Mouse (Mus musculus) embryo, embryonic 10 days (tissue): ENCODE data around the gene Slc48a1.

Experiments
- DNase-seq: peaks from one replicate; pipeline ENCODE4 v3.0.0-alpha.2; 2015; ENCODE audit warnings: low spot score

The Slc48a1 gene

GRCm38 (mm10) chr15:97826588-97827261 lies 48.4 kb downstream of the Slc48a1 start:
- no peak for DNase-seq

- DNase-seq: no peak
Observed at GRCm38 (mm10) chr15:97827401-97827800, 49.1 kb downstream of the Slc48a1 start.

GRCm38 (mm10) chr15:97828221-97828842 lies 50.0 kb downstream of the Slc48a1 start:
- DNase-seq: no peak

- no peak for DNase-seq
Observed at GRCm38 (mm10) chr15:97828901-97829338, 50.6 kb downstream of the Slc48a1 start.

GRCm38 (mm10) chr15:97829432-97829831 lies 51.1 kb downstream of the Slc48a1 start:
- no peak for DNase-seq

- peak; percentile 55 for DNase-seq
Observed at GRCm38 (mm10) chr15:97830253-97830787, 52.0 kb downstream of the Slc48a1 start.

GRCm38 (mm10) chr15:97830788-97831241 lies 52.5 kb downstream of the Slc48a1 start:
- DNase-seq: peak; percentile 66

- DNase-seq: peak; percentile 71
Observed at GRCm38 (mm10) chr15:97831242-97831986, 53.1 kb downstream of the Slc48a1 start.

- peak; percentile 81 for DNase-seq
Observed at GRCm38 (mm10) chr15:97831987-97832640, 53.8 kb downstream of the Slc48a1 start.

GRCm38 (mm10) chr15:97832764-97833479 lies 54.6 kb downstream of the Slc48a1 start:
- DNase-seq: no peak

GRCm38 (mm10) chr15:97836153-97836893 lies 58.0 kb downstream of the Slc48a1 start:
- no peak for DNase-seq

GRCm38 (mm10) chr15:97836894-97837247 lies 58.6 kb downstream of the Slc48a1 start:
- DNase-seq: no peak

- no peak for DNase-seq
Observed at GRCm38 (mm10) chr15:97837491-97838061, 59.3 kb downstream of the Slc48a1 start.

- no peak for DNase-seq
Observed at GRCm38 (mm10) chr15:97838395-97838794, 60.1 kb downstream of the Slc48a1 start.

GRCm38 (mm10) chr15:97839012-97839411 lies 60.7 kb downstream of the Slc48a1 start:
- DNase-seq: no peak

- no peak for DNase-seq
Observed at GRCm38 (mm10) chr15:97839473-97839872, 61.2 kb downstream of the Slc48a1 start.

GRCm38 (mm10) chr15:97839991-97840455 lies 61.7 kb downstream of the Slc48a1 start:
- peak; percentile 82 for DNase-seq

GRCm38 (mm10) chr15:97840781-97841180 lies 62.5 kb downstream of the Slc48a1 start:
- DNase-seq: no peak

- DNase-seq: no peak
Observed at GRCm38 (mm10) chr15:97841383-97841782, 63.1 kb downstream of the Slc48a1 start.

GRCm38 (mm10) chr15:97842058-97842457 lies 63.7 kb downstream of the Slc48a1 start:
- DNase-seq: no peak
